Mouse (Mus musculus): ENCODE results near the gene Kcng3. TPM values are rescaled to one million over a fixed set of nuclear protein-coding genes. Genes with fewer than 3 reads are reported as not detected.

The Kcng3 gene
- polyA plus RNA-seq, 1 experiment from 2014 or later, result not detected

DNA sequence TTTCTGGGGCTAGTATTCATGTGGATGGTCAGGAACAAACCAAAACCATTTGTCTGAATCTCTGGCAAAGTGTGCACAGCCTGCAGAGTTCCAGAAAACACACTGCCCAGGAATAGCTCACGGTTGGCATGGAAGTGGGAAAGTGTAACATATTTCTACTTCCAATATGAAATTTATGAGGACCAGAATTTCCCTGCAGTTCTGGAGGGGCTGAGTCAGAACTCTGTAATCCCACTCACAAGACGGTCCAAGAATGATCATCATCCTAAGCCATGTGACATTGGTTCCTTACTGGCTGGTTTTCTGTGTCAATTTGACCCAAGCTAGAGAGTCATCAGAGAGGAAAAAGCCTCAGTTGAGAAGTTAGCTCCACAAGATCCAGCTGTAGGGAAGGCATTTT, 89.3 kb downstream of the Kcng3 start:
- Histone ChIP-seq H3K9me3 (no peaks in the 10 kb centered on the region), H3K4me2 (no peak overlapping the region), H3K36me3 (replicated peaks) (no peaks in the 10 kb centered on the region), H3K27ac (no peak overlapping the region), H3K4me3 (replicated peaks) (no peak overlapping the region), H3K27me3 (peaks cover 36% of the 10 kb centered on the region), H3K4me1 (peaks cover 21% of the 10 kb centered on the region), H3K9ac (no peak overlapping the region)
- 86% methylated on average over 2 of the region's 2 CpGs for WGBS
- ATAC-seq (ENCODE audit: low FRiP score), result no peak

GRCm38 (mm10) chr17:83539262-83540037, 92.2 kb downstream of the Kcng3 start:
- Histone ChIP-seq H3K4me1 (no peaks in the 10 kb centered on the region), H3K27me3 (peaks cover 12% of the 10 kb centered on the region), H3K4me2 (no peak overlapping the region), H3K9me3 (no peaks in the 10 kb centered on the region), H3K36me3 (replicated peaks) (no peaks in the 10 kb centered on the region), H3K27ac (no peak overlapping the region), H3K4me3 (replicated peaks) (no peak overlapping the region), H3K9ac (no peak overlapping the region)
- no peak for ATAC-seq (ENCODE audit: low FRiP score)
- WGBS, result 82% methylated on average over 12 of the region's 12 CpGs

- Histone ChIP-seq H3K4me1 (no peaks in the 10 kb centered on the region), H3K4me2 (no peak overlapping the region), H3K9ac (no peak overlapping the region), H3K27ac (no peak overlapping the region), H3K27me3 (peaks cover 8% of the 10 kb centered on the region; the same call in 1 of the 2 replicates), H3K36me3 (replicated peaks) (no peaks in the 10 kb centered on the region), H3K9me3 (no peaks in the 10 kb centered on the region), H3K4me3 (replicated peaks) (no peak overlapping the region)
- whole genome bisulfite sequencing, result 83% methylated on average over 1 of the region's 1 CpGs
- ATAC-seq (ENCODE audit: low FRiP score), result no peak
Observed at GRCm38 (mm10) chr17:83538694-83539093, 93.0 kb downstream of the Kcng3 start.

DNA sequence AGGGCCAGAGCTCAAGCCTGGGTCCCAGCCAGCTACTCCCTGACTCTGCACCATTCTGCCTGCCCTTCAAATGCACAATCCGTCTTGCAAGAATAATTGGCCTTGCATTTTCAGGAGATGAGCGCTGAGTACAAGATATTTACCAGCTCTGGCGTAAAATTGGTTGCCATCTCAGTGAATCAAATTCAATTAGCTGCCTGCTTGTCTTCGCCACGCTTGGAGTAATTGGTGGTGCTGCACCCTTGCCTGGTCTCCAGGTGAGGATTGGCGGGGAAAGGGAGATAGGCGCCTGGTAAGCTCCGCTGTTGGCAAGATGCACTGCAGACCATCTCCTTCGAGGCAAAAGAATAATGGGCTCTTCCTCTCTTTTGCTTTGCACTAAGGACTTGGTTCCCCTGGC, 93.6 kb downstream of the Kcng3 start:
- Histone ChIP-seq H3K9me3 (no peaks in the 10 kb centered on the region), H3K4me2 (no peak overlapping the region), H3K27me3 (peaks cover 8% of the 10 kb centered on the region; the same call in 1 of the 2 replicates), H3K27ac (no peak overlapping the region), H3K4me3 (replicated peaks) (no peak overlapping the region), H3K36me3 (replicated peaks) (no peaks in the 10 kb centered on the region), H3K4me1 (no peaks in the 10 kb centered on the region), H3K9ac (no peak overlapping the region)
- ATAC-seq (ENCODE audit: low FRiP score), result no peak
- WGBS, result 67% methylated on average over 9 of the region's 9 CpGs

Other genes starting within 250 kb of the Kcng3 start
- 140 TPM in 2 replicates for gene Cox7a2l, start 114.6 kb downstream of the Kcng3 start, polyA plus RNA-seq (2016; fragmentation: Nextera tagmentation; extraction: Ambion mirVana)
- gene Mta3, start 74.3 kb upstream of the Kcng3 start, polyA plus RNA-seq (2016; fragmentation: Nextera tagmentation; extraction: Ambion mirVana), result 32.2 and 36.9 TPM in 2 replicates
- gene Haao, start 216.1 kb upstream of the Kcng3 start, polyA plus RNA-seq (2016; fragmentation: Nextera tagmentation; extraction: Ambion mirVana), result not detected in 2 replicates